ENCODE assay signal across 8 mouse cellular contexts in genomic region chr15:78903243-78903642, GRCm38 (mm10). TPM values are rescaled to one million over a fixed set of nuclear protein-coding genes. Genes with fewer than 3 reads are reported as not detected.
A peak's percentile ranks its signal among the peaks of the same experiment; 100 is the strongest.
DNase-seq lines count a peak whose midpoint lies in the region; ATAC-seq lines count a peak whose summit lies in the region.

No protein-coding gene starts in this region.

- no peak overlapping the region for H3K27ac ChIP-seq in kidney, embryonic 15.5 days
- H3K27ac ChIP-seq in limb, embryonic 11.5 days (replicated peaks; ENCODE audit: low read depth, low read length) = no peak overlapping the region
- no peak overlapping the region for H3K27ac ChIP-seq in midbrain, embryonic 13.5 days

- H3K4me1 ChIP-seq in kidney, embryonic 15.5 days = peaks cover 39% of the 10 kb centered on the region
- H3K4me1 ChIP-seq in limb, embryonic 11.5 days (ENCODE audit: control insufficient read depth, insufficient read depth, low read length) = peaks cover 20% of the 10 kb centered on the region
- H3K4me1 ChIP-seq in midbrain, embryonic 13.5 days (replicated peaks) = peaks cover 17% of the 10 kb centered on the region

- ATAC-seq in kidney, embryonic 15.5 days (replicated peaks; ENCODE audit: low FRiP score) = no peak
- ATAC-seq in limb, embryonic 11.5 days (ENCODE audit: insufficient number of reproducible peaks, low FRiP score, low TSS enrichment, low read depth) = no peak
- peak; percentile 55; the same call in 1 of the 2 replicates for ATAC-seq in midbrain, embryonic 13.5 days

- DNase-seq in kidney, adult 11 months = peak; percentile 62
- DNase-seq in cerebellum, adult 9-11 months = peak; percentile 77
- DNase-seq in frontal cortex, postnatal 25 days (ENCODE audit: low spot score in 2 of 2) = peak; percentile 64 to 71
- peak; percentile 93 for DNase-seq in induced T-regulatory cell, adult 2 months (ENCODE audit: low read depth)
- DNase-seq in limb, embryonic 11.5 days (ENCODE audit: low spot score) = peak; percentile 90
- DNase-seq in spleen, postnatal 10 days (ENCODE audit: low spot score in 2 of 2) = peak; percentile 83 to 91

- H3K9me3 ChIP-seq in kidney, embryonic 15.5 days (replicated peaks) = no peaks in the 10 kb centered on the region
- no peaks in the 10 kb centered on the region for H3K9me3 ChIP-seq in limb, embryonic 11.5 days (ENCODE audit: control insufficient read depth, low read length)
- no peaks in the 10 kb centered on the region for H3K9me3 ChIP-seq in midbrain, embryonic 13.5 days

- no peak overlapping the region for H3K4me3 ChIP-seq in kidney, embryonic 15.5 days (replicated peaks)
- no peak overlapping the region for H3K4me3 ChIP-seq in limb, embryonic 11.5 days (ENCODE audit: low read depth, low read length)
- H3K4me3 ChIP-seq in midbrain, embryonic 13.5 days (replicated peaks) = no peak overlapping the region

- H3K36me3 ChIP-seq in kidney, embryonic 15.5 days = peaks cover 62% of the 10 kb centered on the region
- H3K36me3 ChIP-seq in limb, embryonic 11.5 days (ENCODE audit: control insufficient read depth, insufficient read depth, low read length) = peaks cover 17% of the 10 kb centered on the region
- no peaks in the 10 kb centered on the region for H3K36me3 ChIP-seq in midbrain, embryonic 13.5 days

- no peaks in the 10 kb centered on the region for H3K27me3 ChIP-seq in kidney, embryonic 15.5 days
- H3K27me3 ChIP-seq in limb, embryonic 11.5 days (ENCODE audit: control insufficient read depth, insufficient read depth, low read length) = no peaks in the 10 kb centered on the region
- peaks cover 38% of the 10 kb centered on the region for H3K27me3 ChIP-seq in midbrain, embryonic 13.5 days

- WGBS in kidney, embryonic 15.5 days = 6% methylated on average over 2 of the region's 2 CpGs
- 15% methylated on average over 2 of the region's 2 CpGs for WGBS in limb, embryonic 11.5 days
- WGBS in midbrain, embryonic 13.5 days = 7% methylated on average over 2 of the region's 2 CpGs

- H3K4me2 ChIP-seq in kidney, embryonic 15.5 days = no peak overlapping the region
- no peak overlapping the region for H3K4me2 ChIP-seq in limb, embryonic 11.5 days (ENCODE audit: low read depth, severe bottlenecking)
- no peak overlapping the region for H3K4me2 ChIP-seq in midbrain, embryonic 13.5 days (replicated peaks)

- no peak overlapping the region for H3K9ac ChIP-seq in kidney, embryonic 15.5 days
- no peak overlapping the region for H3K9ac ChIP-seq in limb, embryonic 11.5 days (ENCODE audit: low read length)
- no peak overlapping the region for H3K9ac ChIP-seq in midbrain, embryonic 13.5 days (replicated peaks)

RNA-seq across cellular contexts. Expression of gene Sh3bp1, which starts 3.7 kb away (rescaled TPM):
- 34.4 and 41.6 TPM in 2 replicates for polyA plus RNA-seq in kidney, embryonic 15.5 days (2015; fragmentation: Nextera tagmentation; extraction: Ambion mirVana)
- 45.0 and 50.9 TPM in 2 replicates for polyA plus RNA-seq in limb, embryonic 11.5 days (2014; fragmentation: Nextera tagmentation; extraction: Ambion mirVana)
- polyA plus RNA-seq in midbrain, embryonic 13.5 days (2015; fragmentation: Nextera tagmentation; extraction: Ambion mirVana) = 2.5 and 4.9 TPM in 2 replicates

RNA-seq across cellular contexts. Expression of gene Gm49510, which starts 3.8 kb away (rescaled TPM):
- polyA plus RNA-seq in kidney, embryonic 15.5 days (2015; fragmentation: Nextera tagmentation; extraction: Ambion mirVana) = 0.14 and 0.60 TPM in 2 replicates
- polyA plus RNA-seq in limb, embryonic 11.5 days (2014; fragmentation: Nextera tagmentation; extraction: Ambion mirVana) = 0.92 and 1.0 TPM in 2 replicates
- 0.12 TPM in 1 of 2 replicates, not detected in the other for polyA plus RNA-seq in midbrain, embryonic 13.5 days (2015; fragmentation: Nextera tagmentation; extraction: Ambion mirVana)

RNA-seq across cellular contexts. Expression of gene Pdxp, which starts 10.5 kb away (rescaled TPM):
- polyA plus RNA-seq in kidney, embryonic 15.5 days (2015; fragmentation: Nextera tagmentation; extraction: Ambion mirVana) = 13.7 and 15.0 TPM in 2 replicates
- polyA plus RNA-seq in limb, embryonic 11.5 days (2014; fragmentation: Nextera tagmentation; extraction: Ambion mirVana) = 38.2 and 39.6 TPM in 2 replicates
- polyA plus RNA-seq in midbrain, embryonic 13.5 days (2015; fragmentation: Nextera tagmentation; extraction: Ambion mirVana) = 55.8 and 63.2 TPM in 2 replicates

RNA-seq across cellular contexts. Expression of gene Lgals1, which starts 23.3 kb away (rescaled TPM):
- polyA plus RNA-seq in kidney, embryonic 15.5 days (2015; fragmentation: Nextera tagmentation; extraction: Ambion mirVana) = 761 and 838 TPM in 2 replicates
- polyA plus RNA-seq in limb, embryonic 11.5 days (2014; fragmentation: Nextera tagmentation; extraction: Ambion mirVana) = 567 and 570 TPM in 2 replicates
- 109 and 125 TPM in 2 replicates for polyA plus RNA-seq in midbrain, embryonic 13.5 days (2015; fragmentation: Nextera tagmentation; extraction: Ambion mirVana)

RNA-seq across cellular contexts. Expression of gene Gga1, which starts 26.3 kb away (rescaled TPM):
- polyA plus RNA-seq in kidney, embryonic 15.5 days (2015; fragmentation: Nextera tagmentation; extraction: Ambion mirVana) = 49.5 and 55.5 TPM in 2 replicates
- polyA plus RNA-seq in limb, embryonic 11.5 days (2014; fragmentation: Nextera tagmentation; extraction: Ambion mirVana) = 30.9 and 32.7 TPM in 2 replicates
- 47.8 and 49.2 TPM in 2 replicates for polyA plus RNA-seq in midbrain, embryonic 13.5 days (2015; fragmentation: Nextera tagmentation; extraction: Ambion mirVana)
